In the genomic region with DNA sequence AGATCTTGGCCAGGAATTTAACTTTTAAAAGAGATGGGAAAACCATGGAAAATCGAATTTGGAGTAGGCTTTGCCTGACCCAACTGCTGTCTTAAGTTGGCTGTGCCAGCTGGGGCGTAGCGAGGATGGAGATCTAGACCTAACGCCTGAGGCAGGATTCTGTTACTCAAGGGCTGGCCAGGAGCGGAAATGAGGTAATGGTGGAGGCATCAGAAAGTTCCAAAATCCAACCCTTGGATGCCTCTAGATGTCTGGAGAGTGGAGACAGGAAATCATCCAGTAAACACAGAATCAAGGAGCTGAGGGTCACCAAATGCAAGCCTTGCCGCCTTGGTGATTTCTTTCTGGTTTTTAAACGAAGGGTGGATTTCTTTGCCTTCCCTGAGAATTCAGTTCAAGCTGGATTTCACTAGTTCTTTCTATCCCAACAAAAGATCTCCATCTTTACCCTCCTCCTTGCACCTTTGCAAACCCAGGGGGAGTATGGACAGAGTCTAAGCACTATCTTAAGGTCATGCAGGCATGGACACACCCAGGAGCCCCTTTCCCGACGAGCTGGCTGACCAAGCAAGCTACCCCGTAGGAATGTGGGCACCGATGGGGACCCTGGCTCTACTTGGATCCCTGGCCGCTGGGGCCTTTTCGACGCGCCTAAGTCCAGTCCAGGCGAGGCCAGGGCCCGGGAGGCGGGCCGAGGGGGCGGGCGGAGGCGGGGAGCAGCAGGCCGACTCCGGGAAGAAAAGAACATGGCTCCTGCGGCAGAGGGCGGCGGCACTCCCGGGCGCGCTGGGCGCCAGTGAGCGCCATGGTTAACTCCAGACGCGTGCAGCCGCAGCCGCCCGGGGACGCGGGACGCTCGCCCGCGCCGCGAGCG, we compare ENCODE assay signal across 8 mouse cellular contexts. TPM values are rescaled to one million over a fixed set of nuclear protein-coding genes. Genes with fewer than 3 reads are reported as not detected.
DNase-seq lines count a peak whose midpoint lies in the region; ATAC-seq and TF ChIP-seq lines count a peak whose summit lies in the region.

Gene Pkd2, plus strand, starts transcription at position 619 of the 874 bp plus-strand sequence.

- peak within 1 kb of the TSS; percentile 69 for H3K4me2 ChIP-seq in embryonic facial prominence, embryonic 15.5 days (replicated peaks)
- peak within 1 kb of the TSS; percentile 79 for H3K4me2 ChIP-seq in kidney, embryonic 14.5 days (replicated peaks; ENCODE audit: low read depth, low read length)
- H3K4me2 ChIP-seq in midbrain, embryonic 16.5 days (ENCODE audit: low read length), result peak within 1 kb of the TSS; percentile 68

- TF ChIP-seq POLR2A in liver, adult 2 months (IDR thresholded peaks at IDR 0.05; ENCODE audit: extremely low read depth, insufficient read depth, low read length), result peak; percentile 59

- ATAC-seq in embryonic facial prominence, embryonic 15.5 days (ENCODE audit: insufficient number of reproducible peaks, low FRiP score, low TSS enrichment, low read depth), result peak; percentile 90
- ATAC-seq in kidney, embryonic 14.5 days (ENCODE audit: low FRiP score, low TSS enrichment), result peak; percentile 94
- peak; percentile 86 for ATAC-seq in midbrain, embryonic 16.5 days

- DNase-seq in 3T3-L1 (ENCODE audit: low read depth, low spot score), result peak; percentile 86
- peak; percentile 51 to 72 for DNase-seq in adrenal gland, postnatal 4 days (ENCODE audit: low spot score in 2 of 2)
- peak; percentile 88 for DNase-seq in heart, embryonic 10.5 days (ENCODE audit: low spot score)
- peak; percentile 57 for DNase-seq in liver, adult 2 months (ENCODE audit: extremely low read depth, low read depth, low spot score)
- DNase-seq in testis, postnatal 10 days (ENCODE audit: low spot score), result peak; percentile 88

- H3K4me3 ChIP-seq in embryonic facial prominence, embryonic 15.5 days (replicated peaks), result peak within 1 kb of the TSS; percentile 76
- peak within 1 kb of the TSS; percentile 86 for H3K4me3 ChIP-seq in heart, embryonic 10.5 days
- peak within 1 kb of the TSS; percentile 87 for H3K4me3 ChIP-seq in kidney, embryonic 14.5 days (ENCODE audit: low read length)
- H3K4me3 ChIP-seq in liver, adult 2 months (ENCODE audit: insufficient read depth, low read depth, low read length), result peak within 1 kb of the TSS; percentile 98
- peak within 1 kb of the TSS; percentile 88 for H3K4me3 ChIP-seq in midbrain, embryonic 16.5 days (ENCODE audit: low read depth, low read length)

- no peaks in the 10 kb centered on the region for H3K27me3 ChIP-seq in embryonic facial prominence, embryonic 15.5 days
- no peaks in the 10 kb centered on the region for H3K27me3 ChIP-seq in heart, embryonic 10.5 days (ENCODE audit: insufficient read depth, poor library complexity, severe bottlenecking)
- no peaks in the 10 kb centered on the region for H3K27me3 ChIP-seq in kidney, embryonic 14.5 days (ENCODE audit: control insufficient read depth, insufficient read depth, low read length)
- no peaks in the 10 kb centered on the region for H3K27me3 ChIP-seq in liver, adult 2 months (ENCODE audit: control insufficient read depth, insufficient read depth, low read length)
- H3K27me3 ChIP-seq in midbrain, embryonic 16.5 days (ENCODE audit: control insufficient read depth, insufficient read depth, low read depth, low read length), result no peaks in the 10 kb centered on the region

- H3K79me2 ChIP-seq in liver, adult 2 months (ENCODE audit: control insufficient read depth, insufficient read depth, low read length), result peaks cover 7% of the 10 kb centered on the region; the same call in 1 of the 2 replicates

- H3K4me1 ChIP-seq in embryonic facial prominence, embryonic 15.5 days, result peaks cover 12% of the 10 kb centered on the region; the same call in 1 of the 2 replicates
- H3K4me1 ChIP-seq in heart, embryonic 10.5 days, result peaks cover 8% of the 10 kb centered on the region; the same call in 1 of the 2 replicates
- peaks cover 9% of the 10 kb centered on the region; the same call in 1 of the 2 replicates for H3K4me1 ChIP-seq in kidney, embryonic 14.5 days (ENCODE audit: control insufficient read depth, insufficient read depth, low read length)
- H3K4me1 ChIP-seq in liver, adult 2 months (ENCODE audit: control insufficient read depth, insufficient read depth, low read length), result peaks cover 5% of the 10 kb centered on the region; the same call in 1 of the 2 replicates
- H3K4me1 ChIP-seq in midbrain, embryonic 16.5 days (ENCODE audit: control insufficient read depth, insufficient read depth, low read length), result peaks cover 19% of the 10 kb centered on the region

- H3K9me3 ChIP-seq in embryonic facial prominence, embryonic 15.5 days (replicated peaks), result no peaks in the 10 kb centered on the region
- no peaks in the 10 kb centered on the region for H3K9me3 ChIP-seq in heart, embryonic 10.5 days
- no peaks in the 10 kb centered on the region for H3K9me3 ChIP-seq in kidney, embryonic 14.5 days (ENCODE audit: control insufficient read depth, low read length)
- 0 out of 2 replicates have a peak, but pooled peaks cover 3% of the 10 kb centered on the region for H3K9me3 ChIP-seq in midbrain, embryonic 16.5 days (replicated peaks; ENCODE audit: control insufficient read depth, low read length, poor library complexity, severe bottlenecking)

- peak within 1 kb of the TSS; percentile 86 for H3K9ac ChIP-seq in embryonic facial prominence, embryonic 15.5 days
- H3K9ac ChIP-seq in kidney, embryonic 14.5 days (ENCODE audit: low read depth, low read length), result peak within 1 kb of the TSS; percentile 96
- H3K9ac ChIP-seq in liver, adult 2 months (ENCODE audit: low read depth, low read length), result peak within 1 kb of the TSS; percentile 91
- H3K9ac ChIP-seq in midbrain, embryonic 16.5 days (ENCODE audit: low read depth, low read length), result peak within 1 kb of the TSS; percentile 96

- H3K36me3 ChIP-seq in embryonic facial prominence, embryonic 15.5 days, result no peaks in the 10 kb centered on the region
- H3K36me3 ChIP-seq in heart, embryonic 10.5 days, result peaks cover 11% of the 10 kb centered on the region
- peaks cover 13% of the 10 kb centered on the region for H3K36me3 ChIP-seq in kidney, embryonic 14.5 days (ENCODE audit: control insufficient read depth, insufficient read depth, low read length)
- H3K36me3 ChIP-seq in liver, adult 2 months (ENCODE audit: control insufficient read depth, insufficient read depth, low read length), result no peaks in the 10 kb centered on the region
- peaks cover 7% of the 10 kb centered on the region for H3K36me3 ChIP-seq in midbrain, embryonic 16.5 days (ENCODE audit: control insufficient read depth, insufficient read depth, low read length)

- no peak for TF ChIP-seq CTCF in liver, adult 2 months (IDR thresholded peaks at IDR 0.05; ENCODE audit: low read depth, low read length)

- H3K27ac ChIP-seq in embryonic facial prominence, embryonic 15.5 days (replicated peaks), result peak within 1 kb of the TSS; percentile 92
- H3K27ac ChIP-seq in heart, embryonic 10.5 days, result peak within 1 kb of the TSS; percentile 97
- peak within 1 kb of the TSS; percentile 96 for H3K27ac ChIP-seq in kidney, embryonic 14.5 days (ENCODE audit: low read depth, low read length)
- peak within 1 kb of the TSS; percentile 57 for H3K27ac ChIP-seq in liver, adult 2 months (replicated peaks; ENCODE audit: insufficient read depth, low read depth, low read length)
- H3K27ac ChIP-seq in midbrain, embryonic 16.5 days (ENCODE audit: low read length), result peak within 1 kb of the TSS; percentile 95

- 8% methylated on average over 43 of the region's 46 CpGs for WGBS in embryonic facial prominence, embryonic 15.5 days
- 11% methylated on average over 46 of the region's 46 CpGs for WGBS in heart, embryonic 10.5 days
- WGBS in kidney, embryonic 14.5 days, result 9% methylated on average over 45 of the region's 46 CpGs
- 11% methylated on average over 46 of the region's 46 CpGs for WGBS in liver, adult 2 months
- 17% methylated on average over 29 of the region's 46 CpGs for WGBS in midbrain, embryonic 16.5 days

RNA-seq across cellular contexts. Expression of gene Pkd2, which starts in this region (rescaled TPM):
- total RNA-seq in adrenal gland, postnatal 4 days (2021), result 10 to 100 TPM; 52.6 to 59.5 TPM
- polyA plus RNA-seq in embryonic facial prominence, embryonic 15.5 days (2015; fragmentation: Nextera tagmentation; extraction: Ambion mirVana), result 18.4 and 19.9 TPM in 2 replicates
- 6.7 and 10.6 TPM in 2 replicates for polyA plus RNA-seq in heart, embryonic 10.5 days (2016; fragmentation: Nextera tagmentation; extraction: Ambion mirVana)
- 15.3 and 29.3 TPM in 2 replicates for polyA plus RNA-seq in kidney, embryonic 14.5 days (2014; fragmentation: Nextera tagmentation; extraction: Ambion mirVana)
- total RNA-seq in liver, adult 2 months (2014; rRNA removed), result 11.1 and 11.2 TPM in 2 replicates
- 5.7 and 5.8 TPM in 2 replicates for polyA plus RNA-seq in liver, adult 2 months (2012; rRNA removed)
- 7.6 and 8.1 TPM in 2 replicates for polyA plus RNA-seq in midbrain, embryonic 16.5 days (2015; fragmentation: Nextera tagmentation; extraction: Ambion mirVana)

Comparison
In these comparisons a context has a peak if more than half of its experiments do, and no peak if none do; other contexts are left out.
1. Peak in every context shown above with its lines: DNase-seq, ATAC-seq, H3K4me3 ChIP-seq and H3K27ac ChIP-seq.